Mouse (Mus musculus) left cerebral cortex, adult 11 months (tissue): ENCODE measurements around the gene Rrad.
"Not testable (repeated sequence)": the region's sequence is repeated elsewhere in the genome, so short reads cannot be mapped to it uniquely, and the experiment has no call there.

Experiments used
- DNase-seq: peaks from one replicate; pipeline ENCODE4 v3.0.0; 2022; ENCODE audit warnings: low spot score

Gene Rrad

DNA sequence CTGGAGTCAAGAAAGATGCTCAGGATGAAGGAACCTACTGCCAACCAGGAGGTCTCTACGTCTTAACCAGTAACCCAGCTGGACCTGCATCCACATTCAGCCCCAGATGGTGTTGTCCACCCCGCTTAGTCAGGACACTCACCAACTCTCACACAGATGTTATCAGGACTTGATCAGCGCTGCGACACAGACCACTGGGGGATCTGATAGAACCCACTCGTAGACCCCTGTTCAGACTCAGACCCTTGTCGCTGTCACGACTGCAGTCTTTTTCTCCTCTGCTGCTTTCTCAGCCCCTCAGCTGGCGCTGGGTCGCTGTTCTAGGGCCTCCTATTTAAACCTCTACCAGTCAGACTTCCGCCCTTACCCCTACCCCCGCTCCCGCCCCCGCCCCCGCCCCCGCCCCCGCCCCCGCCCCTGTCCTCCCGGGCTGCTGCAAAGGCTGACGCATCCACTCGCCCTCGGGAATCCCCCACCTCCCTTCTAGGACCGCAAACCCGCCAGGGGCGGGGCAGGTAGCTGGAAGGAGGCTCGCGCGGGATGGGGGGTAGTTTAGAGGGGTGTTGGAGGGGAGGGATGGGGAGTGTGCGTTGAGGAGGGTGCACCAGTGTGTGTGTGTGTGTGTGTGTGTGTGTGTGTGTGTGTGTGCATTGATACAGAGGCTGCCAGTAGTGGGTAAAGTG, at the start of gene Rrad:
Gene Rrad, minus strand, starts transcription at position 347 of the 683 bp plus-strand sequence.
- DNase-seq = no peak

DNA sequence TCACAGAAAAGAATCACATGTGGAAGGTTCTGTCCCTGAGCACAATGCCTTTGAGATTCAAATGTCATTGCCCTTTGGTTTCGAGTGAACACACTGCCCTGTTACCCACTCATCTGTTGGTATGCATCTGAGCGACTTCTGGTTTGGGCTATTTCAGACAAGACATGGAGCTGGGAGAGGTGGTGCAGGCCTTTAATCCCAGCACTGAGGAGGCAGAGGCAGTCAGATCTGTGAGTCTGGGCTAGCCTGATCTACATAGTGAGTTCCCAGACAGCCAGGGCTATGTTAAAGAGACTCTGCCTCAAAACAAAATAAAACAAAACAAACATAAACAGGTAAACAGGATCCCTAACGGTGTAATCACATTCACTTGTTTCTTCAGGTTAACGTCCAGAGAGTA, 24.5 kb upstream of the Rrad start:
- DNase-seq = no peak

DNA sequence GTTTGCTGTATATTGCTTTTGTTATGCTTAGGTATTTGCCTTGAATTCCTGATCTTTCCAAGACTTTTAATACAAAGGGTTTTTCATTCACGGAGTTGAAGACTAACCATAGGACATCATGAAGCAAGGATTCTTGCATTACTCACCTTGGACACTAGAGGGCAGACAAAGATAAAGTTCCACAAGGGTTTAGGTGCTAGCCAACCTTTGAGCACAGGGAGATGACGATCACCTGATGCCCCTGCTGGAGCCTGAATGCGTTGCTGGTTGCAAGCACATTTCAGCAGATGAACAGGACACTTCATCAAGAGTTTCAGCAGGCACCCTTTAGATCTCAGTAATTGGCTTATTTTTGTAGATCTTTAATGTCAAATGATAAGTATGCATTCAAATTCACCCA, 23.9 kb upstream of the Rrad start:
- peak; percentile 82 for DNase-seq

DNA sequence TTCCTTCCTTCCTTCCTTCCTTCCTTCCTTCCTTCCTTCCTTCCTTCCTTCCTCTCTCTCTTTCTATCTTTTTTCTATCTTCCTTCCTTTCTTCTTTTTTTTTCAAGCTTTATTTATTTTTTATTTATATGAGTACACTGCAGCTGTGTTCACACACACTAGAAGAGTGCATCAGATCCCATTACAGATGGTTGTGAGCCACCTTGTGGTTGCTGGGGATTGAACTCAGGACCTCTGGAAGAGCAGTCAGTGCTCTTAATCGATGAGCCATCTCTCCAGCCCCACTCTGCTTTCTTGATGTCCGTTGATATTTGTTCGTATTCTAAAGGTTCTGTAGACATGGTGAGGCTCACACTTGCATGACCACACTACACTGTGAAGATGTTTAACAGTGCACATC, 13.1 kb upstream of the Rrad start:
- DNase-seq = not testable (repeated sequence)

DNA sequence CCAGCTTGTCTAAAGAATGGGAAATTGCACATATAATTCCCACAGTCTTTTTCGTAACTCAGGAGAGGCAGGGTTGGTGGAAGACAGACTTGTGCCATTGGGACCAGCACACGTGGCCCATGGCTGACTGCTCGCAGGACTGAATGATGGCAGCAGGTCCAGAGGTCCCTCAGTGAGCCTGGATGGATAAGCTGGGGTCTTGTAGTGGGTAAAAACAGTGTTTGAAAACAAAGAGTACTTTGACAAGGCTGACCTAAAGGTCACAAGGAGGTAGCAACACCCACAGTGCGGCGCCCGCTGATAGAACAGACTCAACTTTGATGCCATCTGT, 11.2 kb upstream of the Rrad start:
- DNase-seq = no peak

DNA sequence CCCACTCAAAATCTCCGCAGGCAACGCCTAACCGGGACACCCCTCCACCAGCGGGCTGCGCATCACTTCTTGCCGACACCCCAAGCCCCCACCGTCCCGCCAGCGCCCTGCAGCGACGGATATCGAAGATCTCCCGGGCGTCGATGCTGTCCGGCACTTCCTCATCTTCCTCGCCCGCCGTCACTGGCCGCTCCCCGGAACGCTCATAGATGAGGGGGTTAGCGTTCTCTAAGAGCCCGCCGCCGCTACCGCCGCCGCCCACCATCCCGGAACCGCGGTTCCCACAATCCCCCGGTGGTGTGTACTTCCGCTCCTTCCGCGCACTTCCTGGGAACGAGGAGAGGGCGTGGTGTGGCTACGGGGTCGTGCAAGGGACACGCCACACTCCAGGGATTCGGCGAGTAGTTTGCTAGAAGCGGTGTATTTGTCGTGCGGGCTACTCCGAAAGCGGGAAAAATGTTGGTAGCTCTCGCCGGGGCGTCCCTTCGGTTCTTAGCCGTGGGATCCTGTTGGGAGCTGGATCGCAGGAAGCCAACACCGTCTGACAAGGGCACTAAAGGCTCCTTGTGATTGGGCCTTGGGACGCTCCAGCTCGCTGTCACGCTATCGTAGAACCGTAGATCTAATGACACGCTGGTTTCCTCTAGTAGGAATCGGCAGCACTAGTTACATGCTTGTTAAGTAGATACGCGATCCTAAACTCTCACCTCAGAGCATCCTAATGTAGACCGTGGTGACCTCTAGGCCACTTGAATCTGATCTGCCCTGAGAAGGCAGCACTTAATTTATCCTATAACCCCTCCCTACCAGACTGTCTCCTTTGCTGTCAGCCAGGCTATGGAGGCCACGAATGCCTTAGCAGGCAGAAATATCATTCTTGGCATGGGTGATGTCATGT, 10.5 kb upstream of the Rrad start, which contains the start of gene Ciao2b:
Gene Ciao2b, minus strand, starts transcription at position 540 of the 898 bp plus-strand sequence.
- peak; percentile 79 for DNase-seq

DNA sequence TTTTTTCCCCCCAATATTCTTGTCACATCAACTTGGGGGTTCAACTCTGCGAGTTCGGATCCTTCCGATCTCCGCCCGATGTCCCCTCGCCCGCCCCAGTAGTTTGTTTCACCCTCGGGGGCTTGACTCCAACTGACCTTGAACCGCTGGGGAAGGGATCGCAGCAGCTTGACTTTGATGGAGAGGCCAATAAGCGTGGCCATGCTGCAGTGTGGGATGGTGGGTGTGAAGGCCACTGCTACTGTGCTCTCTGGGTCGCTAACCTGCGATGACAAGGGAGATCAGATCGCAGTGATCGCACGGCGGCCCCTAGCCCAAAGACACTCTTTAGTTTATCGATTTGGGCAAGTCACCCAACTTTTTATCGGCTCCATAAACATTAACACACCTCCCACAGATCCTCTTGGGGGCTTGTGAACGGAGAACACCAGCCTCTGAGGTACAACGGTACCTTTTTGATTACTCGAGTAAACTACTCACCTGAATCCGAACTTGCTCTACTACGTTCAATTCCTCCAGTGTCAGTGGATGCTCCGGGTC, 9.8 kb upstream of the Rrad start:
- DNase-seq = no peak

DNA sequence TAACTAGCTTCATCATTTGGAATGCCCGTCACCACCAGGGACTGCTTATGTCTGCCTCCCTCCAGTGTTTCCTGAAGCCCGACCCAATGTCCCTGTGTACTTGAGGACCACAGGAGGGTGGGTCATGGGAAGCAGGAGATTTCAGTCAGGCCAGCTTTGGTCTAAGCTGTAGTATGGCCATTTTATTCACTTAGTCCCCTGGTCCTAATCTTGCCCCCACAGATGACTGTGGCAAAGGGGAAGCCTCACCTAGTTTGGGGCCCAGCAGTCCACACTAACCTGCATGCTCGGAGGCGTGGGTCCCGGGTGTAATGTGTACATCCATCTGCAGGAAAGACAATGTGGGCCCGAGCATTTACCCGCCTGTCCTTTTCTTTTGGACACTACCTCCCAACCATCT, 9.1 kb upstream of the Rrad start:
- DNase-seq = no peak

DNA sequence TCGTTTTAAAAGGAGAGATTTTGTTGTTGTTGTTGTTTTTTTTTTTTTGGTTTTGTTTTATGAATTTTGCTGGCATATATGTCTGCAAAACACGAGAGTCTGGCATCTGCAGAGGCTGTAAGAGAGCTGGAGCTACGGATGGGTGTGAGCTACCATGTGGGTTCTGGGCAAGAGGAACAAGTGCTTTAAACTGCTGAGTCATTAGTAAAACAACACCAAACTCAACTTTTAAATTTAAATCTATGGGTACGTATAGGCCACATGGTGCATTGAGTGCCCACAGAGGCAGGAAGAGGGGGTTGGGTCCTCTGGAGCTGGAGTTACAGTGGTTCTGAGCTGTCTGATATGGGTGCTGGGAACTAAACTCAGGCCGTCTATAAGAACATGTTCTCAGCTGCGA, 6.9 kb upstream of the Rrad start:
- no peak for DNase-seq

DNA sequence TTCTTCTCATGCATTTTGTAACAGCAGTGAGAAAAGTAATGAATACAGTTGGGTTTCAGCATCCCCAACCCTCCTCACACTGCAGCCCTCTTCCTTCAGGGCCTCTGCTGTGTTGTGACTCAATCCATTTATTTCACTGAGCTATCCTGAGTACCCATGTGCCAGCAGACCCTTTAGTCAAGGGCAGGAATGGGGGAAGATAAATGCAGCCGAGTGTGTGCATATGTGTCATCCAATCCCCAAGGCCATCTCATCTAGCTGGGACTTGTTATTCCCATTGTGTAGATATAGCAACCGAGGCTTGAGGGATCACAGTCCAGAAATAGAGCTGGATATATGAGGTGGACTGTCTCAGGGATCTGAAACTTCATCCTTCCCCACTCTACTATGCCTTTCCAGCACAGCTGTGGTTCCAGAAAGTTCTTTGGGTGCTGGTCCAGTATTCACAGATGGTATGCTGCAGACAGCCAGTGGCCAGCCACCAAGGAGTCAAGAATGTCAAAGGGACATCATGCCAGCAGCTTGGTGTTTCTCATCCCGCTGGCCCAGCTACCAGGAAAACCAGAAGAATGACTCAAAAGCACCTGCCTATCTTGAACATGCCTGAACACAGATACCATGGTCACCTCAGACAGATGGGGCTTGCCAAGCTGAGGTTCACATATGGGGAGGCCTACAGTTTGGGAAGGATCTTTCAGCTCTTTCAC, 4.0 kb upstream of the Rrad start:
- no peak for DNase-seq

DNA sequence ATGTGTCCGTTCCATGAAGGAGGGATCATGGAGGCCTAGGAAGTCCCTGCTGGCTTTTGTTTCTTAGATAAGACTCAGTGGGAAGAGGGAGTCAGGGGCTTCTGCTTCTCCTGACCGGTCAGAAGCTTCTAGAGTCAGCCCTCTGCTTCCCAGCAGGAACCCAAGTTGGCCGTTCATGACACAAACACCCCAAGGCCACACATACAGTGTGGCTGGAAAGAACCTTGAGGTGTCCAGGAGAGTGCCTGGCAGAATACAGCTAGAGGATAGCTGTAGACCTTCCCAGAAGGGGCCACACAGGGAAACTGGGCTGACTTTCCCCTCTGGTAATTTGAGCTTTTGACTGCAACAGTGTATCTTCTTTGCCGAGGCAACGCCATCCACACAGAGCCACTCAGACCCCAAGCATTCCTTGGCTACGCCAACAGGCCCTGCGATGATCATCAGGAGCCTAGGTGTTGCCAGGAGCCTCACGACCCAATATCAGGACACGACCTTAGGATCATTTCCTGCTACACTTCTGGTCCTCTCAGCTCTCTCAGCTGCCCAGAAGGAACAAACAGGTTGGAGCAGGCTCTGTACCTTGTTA, 2.1 kb upstream of the Rrad start:
- DNase-seq = no peak

DNA sequence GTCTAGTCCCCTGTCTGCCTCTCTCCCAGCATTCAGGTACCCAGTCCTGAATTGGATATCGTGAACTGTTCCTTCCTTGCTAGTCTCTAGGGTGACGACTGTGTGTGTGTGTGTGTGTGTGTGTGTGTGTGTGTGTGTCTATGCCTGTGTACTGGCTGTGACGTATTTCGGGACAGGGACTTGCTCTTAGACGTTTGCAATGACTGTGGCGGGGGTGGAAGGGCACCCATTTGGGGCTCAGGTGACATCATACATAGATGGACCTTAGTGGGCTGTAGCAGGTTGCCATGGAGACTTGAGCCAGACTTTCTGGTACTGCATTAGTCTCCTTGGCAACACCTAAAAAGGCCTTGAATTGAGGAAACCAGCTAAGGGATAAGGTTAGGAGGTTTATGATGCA, 1.4 kb upstream of the Rrad start:
- no peak for DNase-seq

DNA sequence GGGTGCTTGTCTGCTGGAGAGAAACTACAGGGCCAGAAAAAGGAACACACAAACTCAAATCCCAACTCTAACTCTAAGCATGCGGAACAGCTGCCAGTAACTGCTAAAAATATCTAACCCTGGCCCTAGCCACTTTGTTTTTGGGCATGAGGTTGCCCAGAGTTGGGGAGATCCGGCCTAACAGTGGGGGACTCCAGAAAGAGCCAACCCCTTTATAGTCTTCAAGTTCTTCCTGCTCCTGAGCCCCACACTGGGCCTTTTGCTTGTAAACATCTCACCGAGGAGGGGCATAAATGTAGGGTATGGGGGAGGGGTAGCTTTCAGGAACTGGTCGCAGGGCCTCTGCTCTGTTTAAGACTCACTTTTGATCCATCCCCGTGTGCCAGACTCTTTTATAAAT, 848 bp upstream of the Rrad start:
- DNase-seq = no peak

DNA sequence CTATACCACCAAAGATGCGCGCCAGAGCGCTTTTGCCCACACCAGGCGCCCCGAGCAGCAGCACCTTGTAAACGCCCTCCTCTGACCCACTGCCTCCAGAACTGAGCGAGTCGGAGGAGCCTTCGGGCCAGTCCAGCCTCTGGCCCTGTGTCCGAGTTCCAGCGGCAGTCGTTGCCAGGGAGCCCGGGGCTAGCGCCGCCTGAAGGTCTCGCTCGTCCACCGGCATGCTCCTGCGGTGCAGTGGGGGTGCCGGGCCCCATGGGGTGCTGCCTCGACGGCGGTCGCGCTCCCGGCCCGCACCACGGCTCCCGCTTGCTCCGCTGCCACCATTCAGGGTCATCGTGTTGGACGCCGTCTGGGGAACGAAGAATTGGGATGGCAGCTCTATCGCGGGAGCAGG, 553 bp downstream of the Rrad start:
- no peak for DNase-seq

DNA sequence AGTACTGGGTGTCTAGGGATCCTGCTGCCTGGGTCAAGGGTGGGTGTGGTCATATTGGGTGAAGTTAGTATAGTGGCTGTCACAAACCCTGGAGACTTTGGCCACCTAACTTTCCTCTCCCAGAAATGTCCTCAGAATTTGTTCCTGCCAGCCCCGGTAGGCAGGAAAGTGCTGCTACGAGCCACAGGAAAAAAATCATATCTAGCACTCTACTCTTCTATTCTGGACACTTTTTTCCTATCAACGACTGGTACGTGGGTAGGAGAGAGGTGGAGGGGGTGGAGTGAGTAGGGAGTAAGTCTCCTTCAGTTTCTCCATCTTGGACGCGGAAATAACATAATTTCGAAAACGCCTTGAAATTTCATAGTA, 1.0 kb downstream of the Rrad start:
- DNase-seq = no peak

DNA sequence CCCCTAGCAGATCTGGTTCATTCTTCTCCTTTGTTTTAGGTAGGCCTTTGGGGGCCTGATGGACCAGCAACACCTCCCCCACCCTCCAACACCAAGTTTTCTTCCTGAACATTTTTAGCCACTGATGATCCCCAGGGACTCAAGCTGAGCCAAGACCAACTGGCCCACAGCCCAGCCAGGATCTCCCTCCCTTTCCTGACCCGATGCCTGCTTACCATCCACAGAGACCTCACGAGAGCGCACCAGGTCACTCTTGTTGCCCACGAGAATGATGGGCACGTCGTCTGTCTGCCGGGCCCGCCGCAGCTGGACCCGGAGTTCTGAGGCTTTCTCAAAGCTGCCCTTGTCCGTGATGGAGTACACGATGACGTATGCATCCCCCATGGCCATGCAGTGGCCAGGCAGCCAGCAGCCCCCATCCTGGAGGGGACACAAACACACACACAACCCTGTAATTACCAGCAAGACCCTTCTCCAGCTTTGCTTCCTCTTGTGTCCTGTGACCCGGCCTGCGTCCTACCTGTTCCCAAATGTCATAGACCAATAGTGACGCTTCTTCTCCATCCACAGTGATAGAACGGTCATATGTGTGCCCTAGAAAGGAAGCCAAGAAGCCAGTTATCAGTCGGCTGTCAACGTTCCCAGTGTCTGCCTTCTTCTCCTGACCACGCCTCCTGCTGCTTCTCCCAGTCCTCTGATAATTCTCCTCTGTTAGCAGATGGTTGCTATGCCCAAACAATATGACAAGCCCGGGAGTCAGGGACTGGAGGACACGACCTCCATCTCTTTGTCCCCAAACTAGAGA, 1.6 kb downstream of the Rrad start:
- DNase-seq = no peak

DNA sequence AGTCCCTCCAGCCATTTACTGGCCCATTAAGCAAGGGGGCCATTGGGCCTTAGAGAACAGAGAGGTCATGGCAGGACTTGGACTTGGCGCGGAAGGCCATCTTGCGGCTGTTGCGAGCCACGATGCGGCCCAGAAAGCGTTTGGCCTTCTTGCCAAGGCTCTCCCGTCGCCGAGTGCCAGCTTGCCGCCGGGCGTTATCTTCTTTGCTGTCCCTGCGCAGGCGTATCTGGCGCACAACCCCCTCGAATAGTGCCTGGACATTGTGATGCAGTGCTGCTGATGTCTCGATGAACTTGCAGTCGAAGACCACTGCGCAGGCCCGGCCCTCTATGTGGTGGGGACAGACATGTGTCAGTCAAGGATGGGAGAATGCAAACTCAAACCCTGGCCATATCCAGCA, 2.7 kb downstream of the Rrad start:
- DNase-seq = no peak

DNA sequence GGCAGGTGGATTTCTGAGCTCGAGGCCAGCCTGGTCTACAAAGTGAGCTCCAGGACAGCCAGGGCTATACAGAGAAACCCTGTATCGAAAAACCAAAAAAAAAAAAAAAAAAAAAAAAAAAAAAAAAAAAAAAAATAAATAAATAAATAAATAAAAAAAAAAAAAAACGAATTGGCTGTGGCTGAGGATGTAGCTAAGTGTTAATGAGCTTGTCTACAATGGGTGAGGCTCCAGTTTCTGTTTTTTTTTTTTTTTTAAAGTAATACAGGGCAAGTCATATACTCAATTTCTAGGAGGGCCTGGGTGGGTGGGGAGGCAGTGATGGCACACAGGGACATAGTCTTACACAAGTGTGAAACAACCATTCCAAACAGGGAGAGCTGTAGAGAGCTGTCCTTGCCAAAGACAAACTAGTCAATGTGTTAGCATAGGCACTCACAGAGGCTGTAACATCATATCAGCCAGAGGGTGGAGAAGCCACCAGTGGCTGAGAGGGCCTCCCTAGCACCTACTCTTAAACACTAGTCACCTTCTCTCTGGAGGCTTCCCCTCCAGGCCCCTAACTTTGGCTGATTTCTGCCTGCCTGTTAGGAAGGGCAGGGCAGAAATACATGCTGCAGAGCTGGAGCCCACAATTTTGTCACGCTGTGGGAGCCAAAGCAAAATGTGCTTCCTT, 3.9 kb downstream of the Rrad start:
- no peak for DNase-seq

DNA sequence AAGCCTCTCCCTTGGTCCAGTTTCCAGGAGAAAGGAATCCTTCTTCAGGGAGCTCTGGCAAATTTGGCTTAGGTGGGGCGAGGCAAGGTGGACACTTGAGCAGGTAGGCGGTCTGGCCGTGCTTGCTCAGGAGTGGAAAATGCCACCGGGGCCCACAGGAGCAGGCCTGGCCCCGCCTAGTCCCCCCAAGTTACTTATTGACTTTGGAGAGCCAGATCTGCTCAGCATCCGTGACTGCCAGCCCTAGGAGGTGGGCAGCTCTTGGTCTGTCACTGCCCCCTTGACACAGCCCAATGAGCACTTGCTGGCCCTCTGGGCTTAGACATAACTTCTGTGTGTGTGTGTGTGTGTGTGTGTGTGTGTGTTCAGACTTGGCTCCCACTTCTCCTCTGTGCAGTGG, 7.0 kb downstream of the Rrad start, which contains the start of gene Cdh16:
Gene Cdh16, minus strand, starts transcription at position 236 of the 400 bp plus-strand sequence.
- DNase-seq = no peak

DNA sequence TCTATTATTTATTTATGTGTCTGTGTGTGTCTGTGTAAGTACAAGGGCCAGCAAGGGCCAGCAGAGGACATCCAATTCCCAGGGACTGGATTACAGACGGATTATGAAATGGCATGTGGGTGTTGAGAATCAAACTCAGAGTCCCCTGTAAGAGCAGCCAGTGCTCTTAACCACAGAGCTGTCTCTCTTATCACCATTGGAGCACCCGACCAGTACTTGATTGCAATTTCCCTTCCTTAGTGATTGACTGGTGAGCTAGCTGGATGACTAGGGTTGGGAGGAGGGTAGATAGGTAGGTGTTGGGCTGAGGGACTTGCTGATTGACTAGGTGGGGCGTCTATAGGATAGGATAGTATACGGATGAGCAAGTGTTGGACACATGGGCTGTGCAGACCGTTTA, 10.4 kb downstream of the Rrad start:
- DNase-seq = no peak

DNA sequence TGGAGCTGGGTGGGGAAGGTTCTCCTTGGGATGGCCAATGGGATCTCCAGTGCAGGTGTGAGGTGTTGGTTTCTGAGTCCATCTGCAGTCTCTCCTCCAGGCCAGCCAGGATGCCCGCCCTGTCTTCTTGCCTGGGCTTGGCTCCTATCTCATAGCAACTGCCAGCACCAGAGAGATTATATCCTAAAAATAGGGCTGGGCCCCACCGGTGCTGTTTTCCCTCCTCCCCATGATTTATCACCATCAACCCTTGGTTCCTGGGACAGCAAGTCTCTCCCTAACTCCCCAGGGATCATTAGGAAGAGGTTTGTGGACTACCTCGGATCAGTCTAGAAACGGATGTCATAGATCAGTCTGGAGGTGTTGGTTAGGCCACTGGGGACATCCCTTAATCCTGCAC, 18.0 kb downstream of the Rrad start:
- DNase-seq = no peak
